Mouse (Mus musculus): ENCODE measurements at regions not wholly inside any gene's neighbourhood (a gene's known extent, or its start where the extent isn't known, plus 50 kb on each side); places are given as distances from the start of the nearest gene placed in this dataset.

GRCm38 (mm10) chr10:19498112-19498511, 93.6 kb upstream of the Ifngr1 start:
- TF ChIP-seq CTCF (IDR thresholded peaks at IDR 0.05; ENCODE audit: low read depth) (no peak), EP300 (IDR thresholded peaks at IDR 0.05; ENCODE audit: low read depth) (no peak)
